Mouse (Mus musculus): ENCODE measurements around the gene Lad1.

Lad1 gene

DNA sequence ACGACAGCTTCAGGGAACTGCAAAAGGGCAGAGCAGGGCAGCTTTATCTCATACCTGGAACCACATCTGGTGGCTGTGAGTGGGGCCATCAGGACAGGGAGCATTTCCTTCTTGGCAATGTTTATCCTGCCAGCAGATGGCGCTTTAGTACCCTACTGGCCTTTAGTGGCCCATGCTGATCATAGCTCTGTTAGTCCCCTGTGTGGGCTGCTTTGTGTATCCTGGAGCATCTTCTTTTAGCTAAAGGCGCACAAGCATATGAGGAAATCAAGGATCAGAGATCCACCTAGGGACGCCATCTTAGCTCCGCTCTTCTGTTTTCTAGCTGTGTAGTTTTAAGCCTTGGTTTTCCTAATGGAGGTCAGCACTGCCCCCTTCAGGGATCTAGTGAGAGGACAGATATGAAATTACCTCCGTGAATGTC is 28.8 kb downstream of the Lad1 start:
- peak; percentile 46 for DNase-seq

- no peak for DNase-seq
Observed at GRCm38 (mm10) chr1:135847611-135848351, 29.4 kb downstream of the Lad1 start.

- peak; percentile 30 for DNase-seq
Observed at GRCm38 (mm10) chr1:135850722-135851512, 32.5 kb downstream of the Lad1 start.

DNA sequence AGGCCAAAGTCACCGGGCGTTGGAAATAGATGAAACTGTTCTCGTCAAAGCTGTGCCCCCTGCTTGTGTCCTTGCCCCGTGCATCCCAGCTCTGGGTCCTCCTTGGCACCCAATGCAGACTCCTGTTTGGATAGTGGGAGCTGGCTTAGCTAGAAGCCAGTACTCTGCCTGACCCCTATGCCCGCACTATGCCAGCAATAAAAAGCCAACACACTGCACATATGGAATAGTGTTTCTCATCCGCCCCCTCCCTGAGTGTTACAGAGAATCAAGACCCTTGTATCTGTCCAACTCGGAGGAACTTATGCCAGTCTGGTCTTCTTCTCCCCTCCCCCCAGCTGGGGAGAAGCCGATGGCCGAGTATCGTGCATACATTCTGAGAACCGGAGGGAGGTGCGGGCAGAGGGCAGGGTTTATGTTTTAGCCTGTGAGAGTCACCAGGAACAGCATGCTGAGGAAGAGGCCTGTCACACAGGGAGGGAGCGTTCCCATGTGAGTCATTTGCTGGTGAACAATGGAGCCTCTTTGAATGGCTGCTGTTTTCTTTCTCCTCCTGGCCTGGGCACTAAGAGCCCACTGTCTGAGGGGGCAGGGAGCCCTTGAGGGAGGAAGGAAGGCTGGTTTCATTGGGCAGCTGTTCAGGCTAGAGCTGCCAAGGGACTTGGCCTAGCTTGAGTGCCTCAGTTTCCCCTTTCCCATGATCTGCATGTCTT is 33.8 kb downstream of the Lad1 start:
- no peak for DNase-seq

DNA sequence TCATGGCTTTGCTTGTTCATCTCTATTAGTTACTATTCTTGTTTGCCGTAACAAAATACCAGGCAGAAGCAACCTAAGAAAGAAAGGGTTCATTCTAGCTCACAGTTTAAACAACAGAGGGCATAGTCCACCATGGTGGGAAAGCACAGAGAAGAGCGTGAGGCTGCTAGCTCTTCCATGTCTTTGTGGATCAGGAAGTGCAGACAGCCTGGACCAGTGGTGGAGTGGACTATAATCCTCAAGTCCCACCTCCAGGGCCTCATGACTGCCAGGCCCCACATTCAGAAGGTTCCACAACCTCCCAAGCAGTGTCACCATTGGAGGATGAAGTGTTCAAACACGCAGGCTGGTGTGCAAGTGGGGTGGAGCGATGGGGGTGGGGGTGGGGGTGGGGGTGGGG is 34.8 kb downstream of the Lad1 start:
- no peak for DNase-seq

DNA sequence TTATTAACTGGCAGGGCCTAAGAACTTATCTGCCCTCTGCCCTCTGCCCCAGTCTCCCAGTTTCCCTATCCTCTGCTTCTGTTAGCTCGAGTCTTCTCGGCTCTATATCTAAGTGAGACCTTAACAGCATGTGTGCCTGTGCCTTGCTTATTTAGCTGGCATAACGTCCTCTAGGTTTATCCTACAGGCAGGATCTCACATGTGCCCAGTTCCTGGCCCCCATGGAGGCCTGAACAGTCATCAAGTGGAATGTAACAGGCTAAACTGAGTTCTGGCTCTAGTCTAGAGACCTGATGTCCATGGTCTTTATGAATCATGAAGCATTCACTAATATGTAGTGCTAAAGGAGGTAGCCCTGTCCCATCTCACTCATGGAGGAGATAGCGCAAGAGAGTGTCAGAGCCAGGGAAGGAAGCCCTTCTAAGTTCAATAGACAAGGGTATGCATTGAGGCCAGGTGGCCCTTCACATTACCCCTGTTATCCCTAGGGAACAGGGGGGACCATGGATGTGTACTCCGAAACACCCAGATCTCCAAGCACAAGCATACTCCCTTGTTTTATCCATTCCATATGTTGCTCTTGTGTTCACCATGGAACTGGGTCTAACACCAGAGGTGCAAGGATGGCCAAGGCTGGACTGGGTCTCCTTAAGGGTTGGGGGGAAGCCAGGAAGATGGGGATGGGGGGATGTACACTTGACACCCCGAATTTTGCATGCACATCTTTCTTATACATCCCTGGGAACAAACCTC is 36.4 kb downstream of the Lad1 start:
- no peak for DNase-seq

DNA sequence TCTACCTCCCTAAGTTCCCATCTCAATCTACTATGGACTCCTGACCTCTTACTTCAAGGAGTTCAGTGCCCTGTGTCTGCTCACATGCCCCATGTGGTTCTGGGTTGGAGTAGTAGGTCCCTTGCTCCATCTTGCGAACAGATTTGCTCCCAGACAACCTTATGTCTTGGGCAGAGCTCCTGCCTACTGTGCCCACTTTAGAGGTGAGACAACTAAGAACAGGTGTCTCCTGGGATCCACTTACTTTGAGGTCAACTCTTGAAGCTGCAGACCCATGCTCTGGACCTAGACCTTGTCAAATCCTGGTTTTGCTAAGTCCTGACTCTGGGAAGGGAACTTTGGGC is 36.9 kb downstream of the Lad1 start:
- DNase-seq, result no peak

- DNase-seq, result no peak
Observed at GRCm38 (mm10) chr1:135856070-135856469, 37.7 kb downstream of the Lad1 start.

DNA sequence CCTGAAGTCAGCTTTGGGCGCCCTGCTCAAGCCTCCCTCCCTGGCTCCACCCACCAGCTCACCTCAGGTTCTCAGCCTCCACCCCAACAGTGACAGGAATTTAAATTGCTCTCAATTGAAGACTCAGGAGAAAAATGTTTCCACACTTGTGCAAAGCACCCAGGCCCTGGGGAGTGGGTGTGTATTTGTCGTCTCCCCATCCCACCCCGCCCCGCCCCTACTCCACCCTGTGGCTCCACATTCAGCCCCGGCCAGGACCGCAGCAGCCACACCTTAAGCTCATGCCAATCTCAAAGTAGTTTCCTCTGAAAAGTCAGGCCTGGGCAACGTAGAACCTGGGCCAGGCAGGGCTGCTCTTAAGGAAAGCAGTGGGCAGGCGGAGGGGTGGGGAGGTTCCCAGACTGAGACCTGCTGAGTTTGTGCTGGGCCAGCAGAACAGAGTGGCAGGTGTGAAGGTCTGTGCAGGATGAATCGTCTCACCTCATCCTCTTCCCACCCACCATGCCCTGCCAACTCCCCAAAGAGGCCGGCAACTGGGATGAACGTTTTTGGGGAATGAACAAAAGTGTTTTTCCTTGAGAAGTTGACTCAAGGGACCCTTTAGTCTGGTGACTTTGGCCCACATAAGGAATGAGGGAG is 38.9 kb downstream of the Lad1 start:
- DNase-seq, result no peak

DNA sequence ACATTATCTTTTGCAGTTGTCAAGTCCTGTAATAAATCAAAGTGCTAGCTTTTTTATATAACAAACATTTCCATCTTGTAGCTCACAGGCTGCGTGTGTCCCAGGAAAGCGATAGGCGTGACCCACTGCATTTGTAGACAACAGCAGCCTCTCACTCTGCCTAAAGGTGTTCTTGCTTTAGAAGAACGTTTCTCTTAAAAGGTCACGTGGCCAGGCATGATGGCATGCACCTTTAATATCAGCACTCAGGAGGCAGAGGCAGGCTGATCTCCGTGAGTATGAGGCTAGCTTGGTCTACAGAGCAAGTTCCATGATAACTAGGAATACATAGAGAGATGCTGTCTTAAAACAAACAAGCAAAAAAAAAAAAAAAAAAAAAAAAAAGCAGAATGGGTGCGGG is 40.1 kb downstream of the Lad1 start:
- DNase-seq, result no peak

GRCm38 (mm10) chr1:135861091-135861490 is 42.7 kb downstream of the Lad1 start:
- DNase-seq, result no peak

DNA sequence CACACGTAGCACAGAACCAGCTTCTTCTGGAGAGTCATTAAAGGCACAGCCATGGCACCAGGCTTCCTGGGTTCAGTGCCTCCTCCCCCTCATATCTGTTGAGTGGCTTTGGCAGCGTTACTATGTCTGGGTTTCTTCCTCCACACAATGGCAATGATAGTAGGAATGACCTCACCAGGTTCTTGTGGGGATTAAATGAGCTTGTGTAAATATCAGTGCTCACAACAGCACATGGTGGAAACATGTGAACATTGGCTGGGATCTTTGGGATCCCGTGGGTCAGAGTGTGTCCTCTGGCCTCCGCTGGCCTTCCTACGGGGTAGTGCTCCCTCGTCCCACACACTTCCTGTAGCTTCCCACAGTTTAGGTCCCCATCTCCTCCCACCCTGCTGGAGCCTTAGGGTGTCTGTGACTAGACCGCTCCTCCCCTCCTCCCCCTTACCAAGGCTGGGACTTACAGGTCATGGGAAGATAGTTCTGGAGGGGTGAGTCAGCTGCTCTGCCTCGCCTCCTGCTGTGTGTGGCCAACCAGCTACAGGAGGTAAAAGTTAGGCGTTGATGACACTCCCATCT is 43.7 kb downstream of the Lad1 start:
- no peak for DNase-seq

GRCm38 (mm10) chr1:135862561-135862960 is 44.2 kb downstream of the Lad1 start:
- no peak for DNase-seq

GRCm38 (mm10) chr1:135863786-135864335 is 45.5 kb downstream of the Lad1 start:
- no peak for DNase-seq

DNA sequence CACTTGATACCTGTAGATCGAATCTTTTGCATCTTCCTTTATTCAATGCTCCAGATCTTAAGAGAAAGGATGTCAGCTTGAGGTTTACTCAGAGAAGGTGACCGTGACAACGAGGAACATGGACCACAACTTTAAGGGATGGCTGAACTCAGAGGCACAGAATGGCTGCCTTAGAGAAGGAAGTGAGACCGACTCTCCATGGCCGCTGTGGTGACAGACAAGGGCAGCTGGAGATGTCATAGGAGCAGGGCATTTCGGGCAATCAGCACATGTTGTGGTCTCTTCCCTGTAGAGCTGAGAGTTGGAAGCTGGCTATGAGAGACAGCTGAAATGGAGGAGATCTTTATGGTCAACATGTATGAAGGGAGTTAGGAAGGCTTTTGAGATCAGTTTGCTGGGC is 46.4 kb downstream of the Lad1 start:
- no peak for DNase-seq

- DNase-seq, result peak; percentile 84
Observed at GRCm38 (mm10) chr1:135865518-135866194, 47.3 kb downstream of the Lad1 start.

DNA sequence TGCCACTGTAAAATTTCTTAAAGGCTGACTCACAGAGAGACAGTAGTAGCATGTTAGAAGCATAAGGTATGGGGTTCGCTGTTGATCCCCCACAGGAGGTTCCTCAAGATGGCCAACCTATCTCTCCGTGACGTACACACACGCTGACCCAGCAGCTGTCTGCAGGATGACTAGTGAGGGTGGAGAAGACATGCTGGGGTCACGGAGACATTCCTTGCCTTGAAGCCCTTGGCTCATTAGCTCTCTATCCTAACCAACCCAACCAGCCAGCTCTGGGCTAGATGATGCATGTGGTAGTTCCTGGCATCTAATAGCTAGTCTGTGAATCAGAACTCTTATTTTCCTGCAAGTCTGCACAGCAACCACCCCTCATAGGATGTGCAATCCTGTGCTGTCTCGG is 50.2 kb downstream of the Lad1 start:
- no peak for DNase-seq

DNA sequence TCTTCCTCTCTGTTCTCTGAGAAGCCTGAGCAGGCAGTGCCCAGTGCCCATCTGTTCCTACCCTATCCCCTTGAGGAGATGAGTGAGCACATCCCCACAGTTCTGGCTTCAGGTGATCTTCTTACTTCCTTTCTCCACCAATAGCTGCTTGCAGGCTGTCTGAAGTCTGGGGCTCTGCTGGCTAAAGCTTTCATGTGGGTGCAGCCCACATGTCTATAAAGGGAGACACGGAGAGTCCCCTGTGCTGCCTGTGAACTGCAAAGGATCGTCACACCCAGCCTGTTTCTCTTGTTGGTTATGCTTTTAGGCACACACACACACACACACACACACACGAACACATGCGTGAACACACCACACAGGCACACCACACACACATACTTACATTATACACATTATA is 54.6 kb downstream of the Lad1 start:
- DNase-seq, result no peak

GRCm38 (mm10) chr1:135877248-135877647 is 58.9 kb downstream of the Lad1 start:
- no peak for DNase-seq

GRCm38 (mm10) chr1:135882385-135883109 is 64.1 kb downstream of the Lad1 start:
- peak; percentile 72 for DNase-seq
